26 mouse cellular contexts compared by ENCODE assay signal in the genomic region with DNA sequence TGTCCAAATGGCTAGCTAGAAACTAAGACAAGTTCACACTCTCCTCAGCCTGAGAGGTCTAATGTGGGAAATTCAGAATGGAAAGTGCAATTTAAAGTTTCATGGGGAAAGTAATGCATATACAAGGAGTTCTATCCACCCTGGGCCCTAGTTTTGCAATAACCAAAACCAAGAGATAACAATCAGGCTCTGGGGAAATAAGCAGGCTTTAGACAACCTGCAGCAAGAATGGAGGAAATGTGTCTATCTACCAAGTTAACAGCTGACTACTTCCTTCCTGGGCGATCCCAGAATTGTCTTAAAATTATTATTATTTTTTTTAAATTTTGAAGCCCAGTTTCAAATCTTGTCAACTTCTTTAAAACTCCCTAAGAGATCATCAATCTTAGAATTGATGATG. TPM values are rescaled to one million over a fixed set of nuclear protein-coding genes. Genes with fewer than 3 reads are reported as not detected.
DNase-seq lines count a peak whose midpoint lies in the region; ATAC-seq and TF ChIP-seq lines count a peak whose summit lies in the region.
"Had no signal": no experiment of that assay in that cellular context is flagged by ENCODE, and none has a peak within 500 bp of the region (broad histone marks: within the 10 kb centered on the region; RNA-seq: fewer than 3 reads in every experiment).

No protein-coding gene starts in this region.

- H3K27me3 ChIP-seq in kidney, postnatal 0 days (ENCODE audit: insufficient read depth, low read length), result no peaks in the 10 kb centered on the region
- no peaks in the 10 kb centered on the region for H3K27me3 ChIP-seq in kidney, embryonic 14.5 days (ENCODE audit: control insufficient read depth, insufficient read depth, low read length)
- no peaks in the 10 kb centered on the region for H3K27me3 ChIP-seq in MEL (ENCODE audit: control insufficient read depth in 1 of 2, insufficient read depth in 2 of 2, low read length in 2 of 2)
- H3K27me3 ChIP-seq: CH12.LX; embryonic facial prominence, embryonic 13.5 days; embryonic facial prominence, embryonic 15.5 days had no signal

- no peak for TF ChIP-seq RAD21 in MEL (IDR thresholded peaks at IDR 0.05; ENCODE audit: low read depth, low read length)

- TF ChIP-seq EP300 in MEL (IDR thresholded peaks at IDR 0.05; ENCODE audit: low read depth in 1 of 2, low read length in 2 of 2), result 0 out of 4 replicates have a peak, but pooled peaks of 1 of the 2 experiments have one; percentile 29

- H3K4me3 ChIP-seq in kidney, postnatal 0 days (replicated peaks; ENCODE audit: low read depth, low read length), result no peak overlapping the region
- H3K4me3 ChIP-seq in kidney, embryonic 14.5 days (ENCODE audit: low read length), result no peak overlapping the region
- H3K4me3 ChIP-seq in MEL (ENCODE audit: control insufficient read depth in 1 of 2, insufficient read depth in 1 of 2, low read depth in 2 of 2, low read length in 2 of 2), result no peak overlapping the region
- H3K4me3 ChIP-seq: embryonic facial prominence, embryonic 13.5 days; embryonic facial prominence, embryonic 15.5 days; erythroblast, embryonic 14.5 days; forebrain, embryonic 13.5 days; forebrain, embryonic 15.5 days had no signal

- no peak for TF ChIP-seq CTCF in kidney, postnatal 0 days (IDR thresholded peaks at IDR 0.05; ENCODE audit: low read depth)
- no peak for TF ChIP-seq CTCF in MEL (IDR thresholded peaks at IDR 0.05 in 2 of 3, conservative IDR thresholded peaks at IDR 0.05 in 1 of 3; ENCODE audit: control insufficient read depth in 1 of 3, insufficient read depth in 1 of 3, low read depth in 2 of 3, low read length in 3 of 3, poor library complexity in 1 of 3, severe bottlenecking in 1 of 3)

- H3K4me2 ChIP-seq in kidney, postnatal 0 days (ENCODE audit: low read length), result no peak overlapping the region
- H3K4me2 ChIP-seq in kidney, embryonic 14.5 days (replicated peaks; ENCODE audit: low read depth, low read length), result no peak overlapping the region
- H3K4me2 ChIP-seq: embryonic facial prominence, embryonic 13.5 days; embryonic facial prominence, embryonic 15.5 days; forebrain, embryonic 13.5 days; forebrain, embryonic 15.5 days had no signal

- WGBS in kidney, postnatal 0 days, result 94% methylated on average over 1 of the region's 1 CpGs
- WGBS in kidney, embryonic 14.5 days, result 91% methylated on average over 1 of the region's 1 CpGs

- ATAC-seq in kidney, postnatal 0 days (replicated peaks; ENCODE audit: low FRiP score, low read depth), result no peak
- no peak for ATAC-seq in kidney, embryonic 14.5 days (ENCODE audit: low FRiP score, low TSS enrichment)
- ATAC-seq in megakaryocyte progenitor cell, adult 5-6 weeks (replicated peaks; ENCODE audit: poor library complexity), result 0 out of 2 replicates have a peak, but pooled peaks have one; percentile 26
- ATAC-seq: CD4-positive, CD25-positive, alpha-beta regulatory T cell, adult 4 months; forebrain, embryonic 13.5 days; forebrain, postnatal 0 days had no signal

- DNase-seq in kidney, postnatal 0 days (ENCODE audit: low spot score), result no peak
- peak; percentile 14 for DNase-seq in MEL (ENCODE audit: low read depth, low spot score)
- peak; percentile 21 for DNase-seq in fat pad, adult 2 months (ENCODE audit: extremely low read depth, low read depth, low spot score)
- DNase-seq in urinary bladder, postnatal 10 days (ENCODE audit: low spot score), result no peak
- no peak for DNase-seq in layer of hippocampus, adult 11-12 months (ENCODE audit: low spot score)
- no peak for DNase-seq in cerebellum, postnatal 36 days
- DNase-seq: adrenal gland, adult 2 months; adrenal gland, postnatal 25 days; B cell, adult 2 months; cerebellum, adult 11 months; cerebellum, adult 18-20 months; cerebellum, adult 8-10 months; cerebellum, adult 9-11 months; cerebellum, postnatal 14 days; embryo, embryonic 11 days; forebrain, postnatal 0 days had no signal

- H3K9ac ChIP-seq in kidney, postnatal 0 days (ENCODE audit: low read depth, low read length), result no peak overlapping the region
- no peak overlapping the region for H3K9ac ChIP-seq in kidney, embryonic 14.5 days (ENCODE audit: low read depth, low read length)
- H3K9ac ChIP-seq in MEL (ENCODE audit: control insufficient read depth, low read depth, low read length, poor library complexity, severe bottlenecking), result no peak overlapping the region
- H3K9ac ChIP-seq: embryonic facial prominence, embryonic 13.5 days; embryonic facial prominence, embryonic 15.5 days; forebrain, embryonic 13.5 days; forebrain, embryonic 15.5 days; forebrain, postnatal 0 days had no signal

- H3K27ac ChIP-seq in kidney, postnatal 0 days, result peak overlapping the region; percentile 19; the same call in 1 of the 2 replicates
- H3K27ac ChIP-seq in kidney, embryonic 14.5 days (ENCODE audit: low read depth, low read length), result no peak overlapping the region
- no peak overlapping the region for H3K27ac ChIP-seq in MEL (ENCODE audit: control insufficient read depth, low read depth, low read length)
- H3K27ac ChIP-seq: embryonic facial prominence, embryonic 13.5 days; embryonic facial prominence, embryonic 15.5 days; forebrain, embryonic 13.5 days; forebrain, embryonic 15.5 days had no signal

- no peaks in the 10 kb centered on the region for H3K36me3 ChIP-seq in kidney, postnatal 0 days (ENCODE audit: insufficient read depth, low read length)
- H3K36me3 ChIP-seq in kidney, embryonic 14.5 days (ENCODE audit: control insufficient read depth, insufficient read depth, low read length), result no peaks in the 10 kb centered on the region
- H3K36me3 ChIP-seq in MEL (ENCODE audit: control insufficient read depth in 1 of 2, insufficient read depth in 2 of 2, low read length in 2 of 2), result peaks cover 0 to 6% of the 10 kb centered on the region in 2 experiments; a peak in 2 of 4 replicates
- H3K36me3 ChIP-seq: embryonic facial prominence, embryonic 15.5 days; forebrain, embryonic 15.5 days had no signal

- H3K4me1 ChIP-seq in kidney, postnatal 0 days (replicated peaks; ENCODE audit: insufficient read depth, low read length), result no peaks in the 10 kb centered on the region
- no peaks in the 10 kb centered on the region for H3K4me1 ChIP-seq in kidney, embryonic 14.5 days (ENCODE audit: control insufficient read depth, insufficient read depth, low read length)
- peaks cover 0 to 4% of the 10 kb centered on the region in 2 experiments; a peak in 1 of 4 replicates for H3K4me1 ChIP-seq in MEL (ENCODE audit: control insufficient read depth in 1 of 2, insufficient read depth in 2 of 2, low read length in 2 of 2)
- H3K4me1 ChIP-seq: forebrain, embryonic 15.5 days had no signal

- no peaks in the 10 kb centered on the region for H3K79me2 ChIP-seq in MEL (ENCODE audit: control insufficient read depth, insufficient read depth, low read length, poor library complexity)

- H3K9me3 ChIP-seq in kidney, postnatal 0 days (replicated peaks; ENCODE audit: low read length), result no peaks in the 10 kb centered on the region
- no peaks in the 10 kb centered on the region for H3K9me3 ChIP-seq in kidney, embryonic 14.5 days (ENCODE audit: control insufficient read depth, low read length)
- no peaks in the 10 kb centered on the region for H3K9me3 ChIP-seq in MEL (replicated peaks; ENCODE audit: insufficient read depth, low read length)
- H3K9me3 ChIP-seq: embryonic facial prominence, embryonic 13.5 days; embryonic facial prominence, embryonic 15.5 days; forebrain, embryonic 13.5 days; forebrain, embryonic 15.5 days; G1E had no signal

- no peak for TF ChIP-seq POLR2A in MEL (IDR thresholded peaks at IDR 0.05; ENCODE audit: control insufficient read depth in 1 of 2, insufficient read depth in 1 of 2, low read depth in 1 of 2, low read length in 2 of 2, poor library complexity in 1 of 2)

TF ChIP-seq in MEL, 35 proteins besides CTCF, POLR2A, EP300 and RAD21:
- no peak for TF ChIP-seq MAZ (IDR thresholded peaks at IDR 0.05; ENCODE audit: low read depth, low read length)
- no peak for TF ChIP-seq MAX (IDR thresholded peaks at IDR 0.05; ENCODE audit: low read length)
- TF ChIP-seq ETS1 (IDR thresholded peaks at IDR 0.05; ENCODE audit: low read depth, low read length), result peak; percentile 52; the same call in 1 of the 2 replicates
- peak; percentile 46; the same call in 1 of the 2 replicates for TF ChIP-seq GATA1 (IDR thresholded peaks at IDR 0.05; ENCODE audit: low read depth, low read length)
- TF ChIP-seq NELFE (IDR thresholded peaks at IDR 0.05; ENCODE audit: low read depth, low read length), result no peak
- TF ChIP-seq USF1 (IDR thresholded peaks at IDR 0.05; ENCODE audit: low read depth, low read length), result no peak
TF ChIP-seq in MEL: peak in this region for 2.

RNA-seq across cellular contexts. Expression of gene Lrrc28, which starts 48.7 kb away (rescaled TPM):
- polyA plus RNA-seq in kidney, postnatal 0 days (2015; fragmentation: Nextera tagmentation; extraction: Ambion mirVana), result 19.6 and 20.9 TPM in 2 replicates
- 16.9 and 18.4 TPM in 2 replicates for polyA plus RNA-seq in kidney, embryonic 14.5 days (2014; fragmentation: Nextera tagmentation; extraction: Ambion mirVana)
- 9.7 and 10.0 TPM in 2 replicates for total RNA-seq in MEL (2012; rRNA removed)
- polyA plus RNA-seq in MEL (2012; ENCODE audit: insufficient read depth in 1 of 2, insufficient read length in 2 of 2, low read depth in 1 of 2, low replicate concordance in 2 of 2, missing spikeins in 1 of 2), result 10 to 100 TPM in 1 of 2 experiments, not detected in 1; 16.0 TPM
- total RNA-seq in megakaryocyte progenitor cell, adult 5-6 weeks (2015), result 6.2 and 9.6 TPM in 2 replicates
- 15.3 and 16.9 TPM in 2 replicates for total RNA-seq in megakaryocyte progenitor cell, adult 5-6 weeks (2017)

RNA-seq across cellular contexts. Expression of gene Ttc23, which starts 50.9 kb away (rescaled TPM):
- polyA plus RNA-seq in kidney, postnatal 0 days (2015; fragmentation: Nextera tagmentation; extraction: Ambion mirVana), result 25.5 and 25.6 TPM in 2 replicates
- 39.1 and 41.7 TPM in 2 replicates for polyA plus RNA-seq in kidney, embryonic 14.5 days (2014; fragmentation: Nextera tagmentation; extraction: Ambion mirVana)
- 0.42 and 0.82 TPM in 2 replicates for total RNA-seq in MEL (2012; rRNA removed)
- polyA plus RNA-seq in MEL (2012; ENCODE audit: insufficient read depth in 1 of 2, insufficient read length in 2 of 2, low read depth in 1 of 2, low replicate concordance in 2 of 2, missing spikeins in 1 of 2), result 1 to 10 TPM in 1 of 2 experiments, not detected in 1; 4.8 TPM
- 0.56 and 1.8 TPM in 2 replicates for total RNA-seq in megakaryocyte progenitor cell, adult 5-6 weeks (2015)
- 1.8 and 2.9 TPM in 2 replicates for total RNA-seq in megakaryocyte progenitor cell, adult 5-6 weeks (2017)
- polyA plus RNA-seq: erythroblast, embryonic 14.5 days had no signal

Comparison
In these comparisons a context has a peak if more than half of its experiments do, and no peak if none do; other contexts are left out.
1. DNase-seq: peak in MEL (single experiment) and fat pad, adult 2 months (single experiment); none in kidney, postnatal 0 days (single experiment), urinary bladder, postnatal 10 days (single experiment), layer of hippocampus, adult 11-12 months (single experiment) and cerebellum, postnatal 36 days (0 of 2).